Mouse (Mus musculus) monocyte, adult 5-6 weeks (primary cell): ENCODE results near the gene Clasp1. TPM values are rescaled to one million over a fixed set of nuclear protein-coding genes. Genes with fewer than 3 reads are reported as not detected.
"Not testable (repeated sequence)": the region's sequence is repeated elsewhere in the genome, so short reads cannot be mapped to it uniquely, and the experiment has no call there.

Experiments
- ATAC-seq: fragments of 153-309, 156-312 bp; replicated peaks from 2 replicates; pipeline ENCODE4 v1.8.0; 2017; ENCODE audit warnings: mild to moderate bottlenecking; ENCODE audit not compliant: low TSS enrichment, insufficient number of reproducible peaks, severe bottlenecking, poor library complexity, low FRiP score
- total RNA-seq: library from RNA; stranded (forward); fragments of 200-1000, 200-491, 200-594 nt; gene quantifications from 3 replicates; pipeline ENCODE4 v1.2.3, GENCODE M21; 2017

Clasp1 gene
- total RNA-seq, 1 experiment from 2014 or later = 27.5 TPM

GRCm38 (mm10) chr1:118613631-118614183 lies 224.8 kb downstream of the Clasp1 start:
- ATAC-seq = no peak

DNA sequence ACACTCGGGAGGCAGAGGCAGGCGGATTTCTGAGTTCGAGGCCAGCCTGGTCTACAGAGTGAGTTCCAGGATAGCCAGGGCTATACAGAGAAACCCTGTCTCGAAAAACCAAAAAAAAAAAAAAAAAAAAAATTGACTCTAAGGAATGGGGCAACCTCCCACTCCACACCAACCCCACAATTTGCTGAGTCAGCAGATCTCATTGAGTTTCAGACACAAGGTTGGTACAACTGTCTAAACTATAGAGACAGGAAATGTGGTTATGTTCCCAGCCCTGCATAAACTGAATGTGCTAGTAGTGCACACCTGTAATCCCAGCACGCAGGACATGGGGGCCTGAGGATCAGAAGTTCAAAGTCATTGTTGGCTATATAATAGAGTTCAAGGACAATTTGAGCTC lies 232.2 kb downstream of the Clasp1 start:
- ATAC-seq = not testable (repeated sequence)

- ATAC-seq = no peak
Measured at GRCm38 (mm10) chr1:118622857-118623256, 234.0 kb downstream of the Clasp1 start.

DNA sequence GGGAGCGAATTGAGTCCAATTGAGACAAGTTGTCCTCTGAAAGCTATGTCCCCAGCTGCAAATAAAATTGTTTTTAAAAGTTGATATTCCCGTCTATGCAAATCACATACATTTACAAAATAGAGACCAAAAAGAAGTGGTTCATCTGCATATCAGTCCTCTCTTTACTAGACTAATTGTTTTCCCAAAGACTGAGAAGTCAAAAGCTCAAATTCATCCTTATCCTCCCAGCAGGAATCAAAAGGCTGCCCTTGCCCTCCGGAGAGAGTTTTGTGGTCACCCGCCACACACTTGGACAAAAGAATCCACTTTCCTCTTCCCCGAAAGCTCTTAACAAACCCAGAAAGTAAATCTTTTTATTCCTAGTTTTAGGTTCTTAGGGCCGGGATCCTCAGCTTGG lies 236.6 kb downstream of the Clasp1 start:
- no peak for ATAC-seq

GRCm38 (mm10) chr1:118625921-118626320 lies 237.1 kb downstream of the Clasp1 start:
- ATAC-seq = no peak

- no peak for ATAC-seq
Measured at GRCm38 (mm10) chr1:118626452-118626851, 237.6 kb downstream of the Clasp1 start.

DNA sequence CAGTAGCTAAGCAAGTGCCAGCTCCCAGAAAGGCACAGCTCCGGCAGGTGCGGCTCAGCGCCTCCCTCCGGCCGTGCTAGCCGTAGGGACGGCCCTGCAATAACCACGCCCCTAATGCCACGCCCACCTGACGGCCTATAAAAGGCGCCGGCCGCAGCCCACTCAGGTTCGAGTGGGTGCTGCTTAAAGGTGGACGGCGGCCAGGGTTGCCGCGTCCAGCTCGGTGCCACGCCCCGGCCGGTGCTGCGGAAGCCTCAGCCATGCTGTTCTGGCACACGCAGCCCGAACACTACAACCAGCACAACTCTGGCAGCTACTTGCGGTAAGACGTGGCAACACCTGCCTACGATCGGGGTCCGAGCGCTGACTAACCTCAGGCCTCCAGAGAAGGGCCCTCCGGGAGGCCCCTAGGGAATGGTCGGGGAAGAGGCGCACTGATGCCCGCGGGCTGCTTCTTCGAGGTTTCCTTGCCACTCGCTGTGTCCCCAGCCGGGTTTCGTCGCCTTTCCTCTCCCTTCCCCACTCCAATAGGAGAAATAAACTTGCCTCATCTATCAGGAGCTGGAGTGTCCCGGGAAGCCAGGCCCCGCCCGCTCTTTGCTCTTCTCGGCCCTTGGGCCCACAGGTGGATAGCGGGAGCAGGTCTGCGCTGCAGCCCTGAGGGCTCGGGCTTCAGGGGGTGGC lies 239.1 kb downstream of the Clasp1 start, which contains the start of gene Tfcp2l1:
Gene Tfcp2l1, plus strand, starts transcription at position 165 of the 684 bp plus-strand sequence.
- no peak for ATAC-seq

- no peak for ATAC-seq
Measured at GRCm38 (mm10) chr1:118633415-118633980, 244.6 kb downstream of the Clasp1 start.

- no peak for ATAC-seq
Measured at GRCm38 (mm10) chr1:118642296-118642999, 253.6 kb downstream of the Clasp1 start.

DNA sequence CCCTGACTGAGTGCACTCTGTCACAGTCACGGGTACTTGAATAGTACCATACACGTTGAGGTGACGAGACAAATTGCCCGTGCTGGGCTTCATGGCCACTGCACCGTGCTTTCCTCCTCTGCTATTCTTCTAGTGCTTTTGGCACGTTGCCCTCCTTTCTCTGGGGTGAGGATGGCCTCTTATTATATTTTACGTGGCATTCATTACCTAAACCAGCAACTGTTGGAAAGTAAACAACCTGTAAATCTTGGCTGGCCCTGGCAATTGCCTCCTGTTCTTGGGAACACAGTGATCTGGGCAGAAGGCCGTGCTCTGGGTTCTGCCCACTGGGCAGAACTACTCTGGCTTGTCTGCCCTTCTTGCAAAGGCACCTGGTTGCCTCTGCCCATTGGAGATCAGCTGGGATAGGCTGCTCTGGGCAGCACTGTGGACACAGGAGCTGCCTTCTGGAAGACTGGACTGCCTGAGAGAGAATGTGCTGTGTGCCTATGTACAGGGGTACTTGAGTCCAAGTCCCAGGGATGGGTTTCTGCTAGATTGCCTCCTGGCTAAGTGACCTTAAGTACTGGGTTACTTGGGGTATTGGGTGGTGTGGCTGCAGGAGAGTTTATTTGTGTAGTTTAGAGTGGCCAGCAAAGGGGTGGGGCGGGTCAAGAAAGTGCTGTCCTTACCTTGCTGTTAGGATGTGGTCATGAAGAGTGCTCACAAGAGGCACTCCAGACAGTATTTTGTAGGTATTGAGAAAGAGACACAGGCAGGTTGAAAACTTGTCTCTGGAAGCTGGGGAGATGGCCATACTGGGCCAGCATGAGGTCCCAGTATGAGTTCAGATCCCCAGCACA lies 254.5 kb downstream of the Clasp1 start:
- ATAC-seq = no peak

GRCm38 (mm10) chr1:118645701-118646100 lies 256.8 kb downstream of the Clasp1 start:
- ATAC-seq = no peak

GRCm38 (mm10) chr1:118648015-118648414 lies 259.2 kb downstream of the Clasp1 start:
- ATAC-seq = no peak

- ATAC-seq = no peak
Measured at GRCm38 (mm10) chr1:118649933-118650770, 261.3 kb downstream of the Clasp1 start.

- ATAC-seq = no peak
Measured at GRCm38 (mm10) chr1:118650771-118651080, 261.9 kb downstream of the Clasp1 start.

DNA sequence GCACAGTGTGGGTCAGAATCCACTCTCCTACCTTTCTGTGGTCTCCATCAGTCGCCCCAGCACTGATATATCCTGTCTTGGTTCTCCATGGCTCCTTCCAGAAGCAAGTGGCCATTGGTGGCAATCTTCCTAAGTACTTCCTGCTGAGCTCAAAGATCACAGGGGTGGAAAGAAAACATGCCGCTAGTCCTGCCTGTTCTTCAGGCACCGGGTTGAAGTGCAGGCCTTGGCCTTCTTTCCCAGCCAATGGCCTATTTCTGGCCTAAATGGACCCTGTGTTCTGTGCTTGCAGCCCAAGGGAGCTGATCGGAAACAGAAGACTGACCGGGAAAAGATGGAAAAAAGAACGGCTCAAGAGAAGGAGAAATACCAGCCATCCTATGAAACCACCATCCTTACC lies 269.9 kb downstream of the Clasp1 start:
- no peak for ATAC-seq

DNA sequence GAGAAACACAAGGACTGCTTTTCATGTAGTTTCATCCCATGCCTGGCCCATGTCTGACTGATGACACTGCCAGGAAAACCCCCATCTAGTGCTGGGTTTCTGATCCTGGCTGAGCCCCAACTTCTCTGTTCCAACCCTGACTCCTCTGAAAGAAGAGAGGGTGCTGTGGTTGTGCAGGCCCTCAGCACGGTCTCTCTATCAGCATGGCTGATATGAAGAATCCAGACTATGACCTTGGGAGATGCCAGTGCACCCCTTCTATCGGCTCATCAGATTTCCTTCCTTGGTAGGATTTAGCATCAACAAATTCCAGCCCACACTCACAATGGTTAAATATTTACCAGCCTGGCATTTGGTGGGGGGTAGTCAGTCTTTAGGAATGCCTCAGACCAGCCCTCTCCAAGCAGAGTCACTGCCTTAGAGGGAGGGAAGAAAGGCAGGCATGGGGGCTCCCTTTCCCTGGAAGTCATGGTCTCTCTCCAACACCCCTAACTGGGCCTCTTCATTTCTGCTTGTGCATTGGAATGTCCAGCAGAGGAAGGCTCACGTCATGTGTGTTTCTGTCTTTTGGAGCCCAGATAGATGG lies 272.1 kb downstream of the Clasp1 start:
- ATAC-seq = no peak
